Comparison of ENCODE assay signal across 8 mouse cellular contexts in genomic region chr16:93603439-93604212, GRCm38 (mm10). TPM values are rescaled to one million over a fixed set of nuclear protein-coding genes. Genes with fewer than 3 reads are reported as not detected.
A peak's percentile ranks its signal among the peaks of the same experiment; 100 is the strongest.
DNase-seq lines count a peak whose midpoint lies in the region; ATAC-seq and TF ChIP-seq lines count a peak whose summit lies in the region.

Gene Setd4 (minus strand): TSS chr16:93604063.

- peak within 1 kb of the TSS; percentile 70 for H3K4me3 ChIP-seq in erythroblast, embryonic 14.5 days (replicated peaks)
- H3K4me3 ChIP-seq in heart, embryonic 12.5 days, result peak within 1 kb of the TSS; percentile 60
- peak within 1 kb of the TSS; percentile 72 for H3K4me3 ChIP-seq in kidney, embryonic 16.5 days (ENCODE audit: low read length)
- peak within 1 kb of the TSS; percentile 68 for H3K4me3 ChIP-seq in liver, adult 2 months (ENCODE audit: insufficient read depth, low read depth, low read length)

- H3K27ac ChIP-seq in heart, embryonic 12.5 days (ENCODE audit: poor library complexity, severe bottlenecking), result peak within 1 kb of the TSS; percentile 83
- peak within 1 kb of the TSS; percentile 97 for H3K27ac ChIP-seq in kidney, embryonic 16.5 days (ENCODE audit: low read length)
- peak within 1 kb of the TSS; percentile 84 for H3K27ac ChIP-seq in liver, adult 2 months (replicated peaks; ENCODE audit: insufficient read depth, low read depth, low read length)

- ATAC-seq in heart, embryonic 12.5 days (ENCODE audit: insufficient number of reproducible peaks, low FRiP score), result peak; percentile 91
- ATAC-seq in kidney, embryonic 16.5 days (ENCODE audit: low FRiP score, low TSS enrichment), result peak; percentile 94
- ATAC-seq in monocyte, adult 5-6 weeks (replicated peaks; ENCODE audit: insufficient number of reproducible peaks, low FRiP score, low TSS enrichment, poor library complexity, severe bottlenecking), result peak; percentile 77

- no peak for TF ChIP-seq CTCF in liver, adult 2 months (IDR thresholded peaks at IDR 0.05; ENCODE audit: low read depth, low read length)

- WGBS in heart, embryonic 12.5 days, result 1% methylated on average over 55 of the region's 55 CpGs
- 1% methylated on average over 55 of the region's 55 CpGs for WGBS in kidney, embryonic 16.5 days
- under 1% methylated on average over 55 of the region's 55 CpGs for WGBS in liver, adult 2 months

- H3K4me1 ChIP-seq in erythroblast, embryonic 14.5 days (ENCODE audit: control insufficient read depth), result peaks cover 65% of the 10 kb centered on the region
- H3K4me1 ChIP-seq in heart, embryonic 12.5 days (replicated peaks), result peaks cover 15% of the 10 kb centered on the region
- H3K4me1 ChIP-seq in kidney, embryonic 16.5 days (ENCODE audit: insufficient read depth, low read length), result peaks cover 10% of the 10 kb centered on the region
- peaks cover 12% of the 10 kb centered on the region for H3K4me1 ChIP-seq in liver, adult 2 months (ENCODE audit: control insufficient read depth, insufficient read depth, low read length)

- peaks cover 16% of the 10 kb centered on the region for H3K36me3 ChIP-seq in erythroblast, embryonic 14.5 days (ENCODE audit: control insufficient read depth)
- H3K36me3 ChIP-seq in heart, embryonic 12.5 days, result peaks cover 3% of the 10 kb centered on the region; the same call in 1 of the 2 replicates
- H3K36me3 ChIP-seq in kidney, embryonic 16.5 days (ENCODE audit: insufficient read depth, low read length), result no peaks in the 10 kb centered on the region
- H3K36me3 ChIP-seq in liver, adult 2 months (ENCODE audit: control insufficient read depth, insufficient read depth, low read length), result no peaks in the 10 kb centered on the region

- peak within 1 kb of the TSS; percentile 72 for H3K9ac ChIP-seq in heart, embryonic 12.5 days
- H3K9ac ChIP-seq in kidney, embryonic 16.5 days (replicated peaks; ENCODE audit: low read length), result peak within 1 kb of the TSS; percentile 87
- H3K9ac ChIP-seq in liver, adult 2 months (ENCODE audit: low read depth, low read length), result peak within 1 kb of the TSS; percentile 72

- H3K9me3 ChIP-seq in erythroblast, embryonic 14.5 days (ENCODE audit: control insufficient read depth, low read length), result peaks cover under 1% of the 10 kb centered on the region; the same call in 1 of the 2 replicates
- no peaks in the 10 kb centered on the region for H3K9me3 ChIP-seq in heart, embryonic 12.5 days (replicated peaks)
- no peaks in the 10 kb centered on the region for H3K9me3 ChIP-seq in kidney, embryonic 16.5 days (ENCODE audit: low read length)

- DNase-seq in CD4-positive, CD25-positive, alpha-beta regulatory T cell, adult 2 months (ENCODE audit: low read depth, low spot score), result peak; percentile 88
- peak; percentile 90 for DNase-seq in brain, embryonic 18.5 days (ENCODE audit: low read depth, low spot score)
- peak; percentile 95 for DNase-seq in liver, adult 2 months (ENCODE audit: extremely low read depth, low read depth, low spot score)
- peak; percentile 82 to 87 for DNase-seq in spleen, postnatal 36 days (ENCODE audit: low spot score in 2 of 2)

- peak within 1 kb of the TSS; percentile 95 for H3K4me2 ChIP-seq in heart, embryonic 12.5 days
- peak within 1 kb of the TSS; percentile 93 for H3K4me2 ChIP-seq in kidney, embryonic 16.5 days (replicated peaks; ENCODE audit: low read depth, low read length)

- peak; percentile 79; the same call in 1 of the 2 replicates for TF ChIP-seq POLR2A in liver, adult 2 months (IDR thresholded peaks at IDR 0.05; ENCODE audit: extremely low read depth, insufficient read depth, low read length)

- H3K27me3 ChIP-seq in erythroblast, embryonic 14.5 days (ENCODE audit: control insufficient read depth), result peaks cover 26% of the 10 kb centered on the region
- H3K27me3 ChIP-seq in heart, embryonic 12.5 days (replicated peaks), result no peaks in the 10 kb centered on the region
- H3K27me3 ChIP-seq in kidney, embryonic 16.5 days (ENCODE audit: insufficient read depth, low read length), result 0 out of 2 replicates have a peak, but pooled peaks cover 2% of the 10 kb centered on the region
- no peaks in the 10 kb centered on the region for H3K27me3 ChIP-seq in liver, adult 2 months (ENCODE audit: control insufficient read depth, insufficient read depth, low read length)

- no peaks in the 10 kb centered on the region for H3K79me2 ChIP-seq in liver, adult 2 months (ENCODE audit: control insufficient read depth, insufficient read depth, low read length)

RNA-seq across cellular contexts. Expression of gene Setd4, which starts in this region (rescaled TPM):
- polyA plus RNA-seq in erythroblast, embryonic 14.5 days (2012), result 0.11 and 0.45 TPM in 2 replicates
- polyA plus RNA-seq in heart, embryonic 12.5 days (2016; fragmentation: Nextera tagmentation; extraction: Ambion mirVana), result 6.4 and 7.5 TPM in 2 replicates
- 14.4 and 17.4 TPM in 2 replicates for polyA plus RNA-seq in kidney, embryonic 16.5 days (2015; fragmentation: Nextera tagmentation; extraction: Ambion mirVana)
- 9.7 and 10.1 TPM in 2 replicates for total RNA-seq in liver, adult 2 months (2014; rRNA removed)
- polyA plus RNA-seq in liver, adult 2 months (2012; rRNA removed), result 7.9 and 10.4 TPM in 2 replicates
- 10.7 to 13.7 TPM (median 13.0 TPM) in 3 replicates for total RNA-seq in monocyte, adult 5-6 weeks (2017)

Comparison
In these comparisons a context has a peak if more than half of its experiments do, and no peak if none do; other contexts are left out.
1. Peak in every context shown above with its lines: DNase-seq, ATAC-seq, H3K4me3 ChIP-seq and H3K27ac ChIP-seq.